Mouse (Mus musculus): Measurements from ENCODE around the gene Epop.

Gene Epop

DNA sequence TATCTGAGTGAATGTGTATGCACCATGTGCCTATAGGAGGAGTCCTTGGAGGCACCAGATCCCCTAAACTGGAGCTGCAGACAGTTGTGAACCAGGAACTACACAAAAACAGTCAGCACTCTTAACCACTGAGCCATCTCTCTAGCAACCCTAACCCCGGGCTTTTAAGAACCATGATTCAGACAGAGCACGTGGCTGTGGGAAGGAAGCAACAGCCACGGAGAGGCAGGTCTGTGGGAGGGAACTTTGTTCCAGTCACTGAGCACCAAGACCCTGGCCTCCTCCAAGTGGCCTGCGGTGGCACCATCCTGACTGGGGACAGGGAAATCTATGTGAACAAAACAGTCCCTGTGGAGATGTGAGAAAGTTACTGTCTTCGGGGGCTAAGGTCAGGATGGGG is 37.6 kb downstream of the Epop start:
- in situ Hi-C loops (cut with MboI, MseI): no loop called here

DNA sequence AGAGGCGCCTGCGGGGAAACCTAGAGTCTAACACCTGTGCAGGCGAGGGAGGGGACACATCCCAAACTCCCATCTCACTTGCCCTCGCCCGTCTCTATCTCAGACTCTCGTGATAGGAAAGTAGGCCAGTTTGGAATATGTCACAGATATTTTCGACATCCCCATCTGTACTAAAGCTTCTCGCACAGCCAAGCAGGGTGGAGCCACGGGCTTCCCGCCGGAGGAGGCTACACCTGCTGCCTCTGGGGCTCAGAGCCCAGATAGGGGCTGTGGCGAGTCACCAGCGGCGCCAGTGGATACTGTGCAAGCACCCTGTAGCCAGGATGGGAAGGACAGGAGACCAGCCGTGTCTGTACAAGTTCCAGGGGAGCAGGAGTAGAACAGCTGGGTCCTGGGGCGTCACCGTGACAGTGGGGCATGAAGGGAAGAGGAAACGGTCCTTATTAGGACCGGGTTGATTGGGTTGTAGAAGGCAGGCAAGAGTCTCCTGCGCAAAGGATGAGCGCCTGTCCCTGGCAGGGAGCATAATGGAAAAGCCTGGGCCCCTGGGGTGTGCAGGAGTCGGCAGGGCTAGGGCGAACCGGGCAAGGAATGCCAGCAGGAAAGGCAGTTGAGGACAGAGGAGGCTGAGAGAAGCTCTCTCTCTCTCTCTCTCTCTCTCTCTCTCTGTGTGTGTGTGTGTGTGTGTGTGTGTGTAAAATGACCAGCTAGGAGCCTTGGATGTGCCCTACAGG is 39.1 kb downstream of the Epop start:
- in situ Hi-C loops (cut with MboI, MseI): no loop called here

DNA sequence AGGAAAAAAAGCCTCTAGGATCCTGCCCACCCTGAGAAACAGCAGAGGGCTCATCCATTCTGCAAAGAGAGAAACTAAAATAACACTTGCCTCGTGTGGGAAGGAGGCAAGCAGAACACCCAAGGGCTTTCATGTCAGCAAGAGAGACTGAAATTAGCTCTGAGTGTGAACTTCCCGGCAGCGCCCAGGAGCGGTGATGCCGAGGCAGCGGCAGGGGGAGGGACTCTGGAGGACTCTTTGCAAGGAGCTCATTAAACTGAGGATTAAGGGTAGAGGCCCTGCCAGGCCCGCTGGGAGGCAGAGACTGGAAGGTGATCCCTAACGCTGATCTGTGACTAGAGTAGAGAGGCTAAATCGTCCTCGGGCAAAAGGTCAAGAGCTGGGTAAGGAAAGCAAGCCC is 40.3 kb downstream of the Epop start:
- in situ Hi-C loops (cut with MboI, MseI): no loop called here

DNA sequence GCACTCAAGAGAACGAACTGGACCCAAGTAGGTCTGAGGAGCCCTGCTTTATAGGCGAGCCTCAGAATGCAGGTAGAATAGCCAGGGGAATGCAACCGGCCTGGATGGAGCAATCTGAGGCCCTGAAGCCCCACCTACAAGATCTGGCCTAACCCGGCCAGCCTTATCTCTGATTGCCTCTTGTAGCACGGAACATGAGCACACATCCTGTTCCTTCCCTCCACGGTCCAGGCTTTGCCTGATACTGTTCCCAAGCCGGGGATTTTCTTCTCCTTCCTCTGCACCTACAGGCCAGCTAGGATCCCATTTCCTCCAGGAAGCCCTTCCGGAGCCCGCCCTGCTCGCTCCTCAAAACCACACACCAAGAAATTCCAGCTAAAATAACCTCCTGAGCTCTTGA is 43.6 kb downstream of the Epop start:
- in situ Hi-C loops (cut with MboI, MseI): no loop called here

DNA sequence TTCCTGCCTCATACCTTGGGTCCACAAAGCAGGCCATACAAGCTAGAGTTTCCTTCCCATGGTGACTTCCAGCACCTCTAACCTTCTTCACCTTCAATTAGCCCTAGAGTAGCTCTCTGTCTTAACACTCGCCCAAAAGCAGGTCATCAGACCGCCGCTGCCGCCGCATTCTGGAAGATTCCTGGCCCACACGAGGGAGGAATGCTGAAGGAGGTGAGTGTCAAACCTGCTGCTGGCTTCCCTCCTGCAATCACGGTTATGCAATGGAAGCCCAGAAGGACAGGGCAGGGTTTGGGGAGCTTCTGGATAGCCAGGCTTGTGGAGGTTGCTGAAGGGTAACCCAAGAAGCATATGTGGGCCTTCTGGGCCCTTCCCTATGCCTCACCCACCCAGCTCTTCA is 45.0 kb downstream of the Epop start:
- in situ Hi-C loops (cut with MboI, MseI): no loop called here

DNA sequence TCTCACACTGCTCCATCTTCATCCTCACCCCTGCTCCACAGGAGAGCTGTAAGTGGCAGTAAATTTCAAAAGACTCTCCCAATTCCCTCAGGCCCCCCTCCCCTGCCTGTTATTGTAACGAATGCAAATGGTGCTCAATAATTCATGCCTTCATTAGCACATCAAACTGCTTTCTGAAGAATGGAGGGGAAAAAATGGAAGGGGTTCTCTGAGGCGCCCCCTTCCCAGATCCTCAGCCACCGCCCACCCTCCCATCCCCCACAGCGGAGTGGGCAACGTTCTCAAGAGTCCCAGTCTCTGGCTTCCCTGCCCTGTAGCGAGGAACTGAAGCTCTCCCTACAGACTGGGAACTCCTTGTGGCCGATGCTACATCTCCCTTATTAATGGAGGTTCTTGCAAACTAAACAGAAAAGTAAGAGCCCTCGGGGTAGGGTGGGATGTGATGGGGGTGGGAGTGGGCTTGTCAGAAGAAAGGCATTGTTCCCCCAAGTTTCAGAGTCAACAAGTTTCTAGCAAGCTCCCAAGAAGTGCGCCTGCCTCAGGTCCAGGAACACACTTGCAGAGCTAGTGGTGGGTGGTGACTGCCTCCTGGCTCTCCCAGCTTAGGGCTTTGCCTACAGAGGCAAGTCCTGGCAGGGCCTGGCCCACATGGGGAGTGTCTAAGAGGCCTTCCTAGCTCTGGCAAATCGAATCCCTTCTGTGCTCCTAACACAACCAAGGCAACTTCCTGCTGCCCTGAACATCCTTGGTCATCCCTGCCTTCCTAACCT is 50.2 kb downstream of the Epop start:
- in situ Hi-C loops (cut with MboI, MseI): loop anchor here in 1 of 2 experiments (5.0 kb wide), 1 partner anchor 82 kb away; no protein-coding TSS in a partner anchor

DNA sequence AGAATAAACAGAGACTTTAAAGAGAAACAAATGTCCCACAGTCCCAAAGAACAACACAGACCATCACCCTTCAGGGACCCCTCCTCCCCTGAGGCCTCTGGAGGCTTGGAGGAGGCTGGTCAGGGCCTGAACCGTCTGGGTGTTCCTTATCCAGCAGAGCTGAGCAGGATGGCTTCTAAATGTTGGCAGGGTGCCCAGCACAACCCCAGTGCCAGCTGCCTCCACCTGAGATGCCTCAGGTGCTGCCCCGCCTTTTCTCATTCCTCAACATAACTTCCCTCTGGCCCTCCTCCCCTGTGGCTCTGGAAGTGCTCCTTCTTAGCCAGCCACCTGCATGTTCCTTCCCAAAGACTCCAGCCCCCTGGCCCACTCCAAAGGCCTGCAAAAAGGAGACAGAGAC is 51.2 kb downstream of the Epop start:
- in situ Hi-C loops (cut with MboI, MseI): loop anchor here in 1 of 2 experiments (5.0 kb wide), 1 partner anchor 81 kb away; no protein-coding TSS in a partner anchor
